Mouse (Mus musculus): ENCODE measurements at regions not wholly inside any gene's neighbourhood (a gene's known extent, or its start where the extent isn't known, plus 50 kb on each side); places are given as distances from the start of the nearest gene placed in this dataset.

GRCm38 (mm10) chr12:71470983-71471715 is 161.5 kb downstream of the Dact1 start:
- TF ChIP-seq CTCF (IDR thresholded peaks at IDR 0.05; ENCODE audit: borderline replicate concordance, extremely low read depth, insufficient read depth, insufficient read length) (no peak), POLR2A (IDR thresholded peaks at IDR 0.05; ENCODE audit: borderline replicate concordance, extremely low read depth, insufficient read depth, insufficient read length, poor library complexity, severe bottlenecking) (no peak)

All from brain, embryonic 14.5 days (tissue).